Mouse (Mus musculus): ENCODE measurements around the gene Dusp5. TPM values are rescaled to one million over a fixed set of nuclear protein-coding genes. Genes with fewer than 3 reads are reported as not detected.

Dusp5 gene
- 4.2 and 5.1 TPM in 2 replicates for polyA plus RNA-seq (2014; fragmentation: Nextera tagmentation; extraction: Ambion mirVana)

DNA sequence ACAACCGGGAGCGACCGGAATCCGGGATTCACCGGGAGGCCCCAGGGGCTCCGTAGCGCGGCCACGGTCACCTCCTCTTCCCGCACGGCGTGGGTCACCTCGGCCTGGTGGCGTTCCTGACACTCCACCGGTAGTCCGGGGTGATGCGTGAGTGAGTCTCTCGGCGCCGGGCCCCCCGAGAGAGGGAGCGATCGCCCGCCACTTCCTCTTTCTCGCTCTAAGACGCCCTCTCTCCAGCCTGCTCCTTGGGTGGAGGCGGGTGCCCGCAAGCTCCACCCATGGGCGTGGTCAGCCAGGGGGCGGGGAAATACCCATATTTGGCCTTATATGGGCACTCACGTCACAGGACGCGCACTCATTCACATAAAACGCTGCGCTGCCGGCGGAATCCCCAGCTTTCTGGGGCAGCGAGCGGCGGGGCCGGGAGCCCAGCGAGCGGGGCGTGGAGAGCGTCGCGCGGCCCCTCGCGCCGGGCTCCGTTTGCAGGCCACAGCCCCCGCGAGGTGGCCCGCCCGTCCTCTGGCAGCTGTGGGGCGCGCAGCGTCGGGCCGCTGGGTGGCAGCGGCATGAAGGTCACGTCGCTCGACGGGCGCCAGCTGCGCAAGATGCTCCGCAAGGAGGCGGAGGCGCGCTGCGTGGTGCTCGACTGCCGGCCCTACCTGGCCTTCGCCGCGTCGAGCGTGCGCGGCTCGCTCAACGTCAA, at the start of gene Dusp5:
TSS of gene Dusp5 (plus strand) at position 358 of the 703 bp plus-strand sequence.
- DNase-seq (ENCODE audit: low spot score) (peak; percentile 98), ATAC-seq (replicated peaks; ENCODE audit: insufficient number of reproducible peaks, low FRiP score, low TSS enrichment, low read depth) (peak; percentile 90)
- Histone ChIP-seq H3K4me1 (ENCODE audit: control insufficient read depth, insufficient read depth, low read length) (no peaks in the 10 kb centered on the region; the same call in 1 of the 2 replicates), H3K36me3 (replicated peaks; ENCODE audit: control insufficient read depth, insufficient read depth, low read depth, low read length) (no peaks in the 10 kb centered on the region), H3K9ac (replicated peaks; ENCODE audit: low read length) (peak within 1 kb of the TSS; percentile 75), H3K27me3 (ENCODE audit: control insufficient read depth, insufficient read depth, low read length) (no peaks in the 10 kb centered on the region), H3K4me2 (ENCODE audit: low read depth, low read length) (peak within 1 kb of the TSS; percentile 97), H3K9me3 (replicated peaks; ENCODE audit: control insufficient read depth, low read length) (no peaks in the 10 kb centered on the region), H3K27ac (replicated peaks; ENCODE audit: low read depth, low read length) (no peak within 1 kb of the TSS), H3K4me3 (ENCODE audit: low read depth, low read length) (peak within 1 kb of the TSS; percentile 61)
- under 1% methylated on average over 81 of the region's 84 CpGs for WGBS

DNA sequence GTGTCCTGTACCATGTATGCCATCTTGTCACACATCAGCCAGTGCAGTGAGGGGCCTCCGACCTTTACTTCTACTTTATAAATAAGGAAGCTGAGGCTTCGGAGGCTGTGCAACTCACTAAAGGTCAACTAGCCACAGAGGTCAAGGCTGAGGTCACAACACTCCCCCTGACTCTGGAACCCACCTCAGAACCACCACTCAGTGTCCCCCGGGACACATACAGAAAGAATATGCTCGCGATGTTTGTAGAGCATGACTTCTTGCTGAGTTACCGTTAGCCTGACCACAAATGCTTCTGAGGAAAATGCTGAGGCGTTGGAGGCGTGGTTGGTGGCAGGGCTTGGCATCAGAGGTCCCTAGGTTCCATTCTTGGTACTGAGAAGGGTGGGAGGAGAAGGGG, 49.3 kb upstream of the Dusp5 start:
- Histone ChIP-seq H3K4me3 (ENCODE audit: low read depth, low read length) (no peak overlapping the region), H3K27me3 (ENCODE audit: control insufficient read depth, insufficient read depth, low read length) (no peaks in the 10 kb centered on the region), H3K36me3 (replicated peaks; ENCODE audit: control insufficient read depth, insufficient read depth, low read depth, low read length) (no peaks in the 10 kb centered on the region), H3K27ac (replicated peaks; ENCODE audit: low read depth, low read length) (no peak overlapping the region), H3K4me1 (ENCODE audit: control insufficient read depth, insufficient read depth, low read length) (no peaks in the 10 kb centered on the region), H3K4me2 (ENCODE audit: low read depth, low read length) (no peak overlapping the region), H3K9ac (replicated peaks; ENCODE audit: low read length) (no peak overlapping the region), H3K9me3 (replicated peaks; ENCODE audit: control insufficient read depth, low read length) (no peaks in the 10 kb centered on the region)
- 77% methylated on average over 8 of the region's 8 CpGs for WGBS
- DNase-seq (ENCODE audit: low spot score) (no peak), ATAC-seq (replicated peaks; ENCODE audit: insufficient number of reproducible peaks, low FRiP score, low TSS enrichment, low read depth) (no peak)

DNA sequence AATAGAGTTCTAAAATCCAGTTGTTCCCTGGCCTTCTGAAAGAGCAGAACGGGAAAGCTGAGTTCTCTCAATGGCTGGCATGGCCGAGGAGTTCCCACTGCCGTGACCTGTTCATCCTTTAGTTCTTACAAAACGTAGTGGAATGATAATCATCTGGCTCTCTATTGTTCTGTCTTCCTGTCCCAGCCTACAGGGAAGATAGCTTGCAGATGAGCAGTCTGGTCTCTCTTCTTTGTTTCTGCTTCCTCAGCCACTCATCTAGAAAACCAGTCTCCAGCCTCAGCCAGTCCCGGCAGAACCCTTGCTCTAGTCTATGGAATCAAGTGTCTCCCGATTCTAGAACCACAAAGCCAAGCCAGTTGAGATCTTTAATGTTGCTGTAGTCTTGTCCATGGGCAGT, 46.8 kb upstream of the Dusp5 start:
- no peak overlapping the region for H3K9ac ChIP-seq (replicated peaks; ENCODE audit: low read length)
- H3K4me1 ChIP-seq (ENCODE audit: control insufficient read depth, insufficient read depth, low read length) = no peaks in the 10 kb centered on the region
- H3K4me2 ChIP-seq (ENCODE audit: low read depth, low read length) = no peak overlapping the region
- H3K27ac ChIP-seq (replicated peaks; ENCODE audit: low read depth, low read length) = no peak overlapping the region
- WGBS = 69% methylated on average over 6 of the region's 6 CpGs
- DNase-seq (ENCODE audit: low spot score) (no peak), ATAC-seq (replicated peaks; ENCODE audit: insufficient number of reproducible peaks, low FRiP score, low TSS enrichment, low read depth) (no peak)
- no peaks in the 10 kb centered on the region for H3K27me3 ChIP-seq (ENCODE audit: control insufficient read depth, insufficient read depth, low read length)
- H3K36me3 ChIP-seq (replicated peaks; ENCODE audit: control insufficient read depth, insufficient read depth, low read depth, low read length) = no peaks in the 10 kb centered on the region
- H3K9me3 ChIP-seq (replicated peaks; ENCODE audit: control insufficient read depth, low read length) = no peaks in the 10 kb centered on the region
- no peak overlapping the region for H3K4me3 ChIP-seq (ENCODE audit: low read depth, low read length)

DNA sequence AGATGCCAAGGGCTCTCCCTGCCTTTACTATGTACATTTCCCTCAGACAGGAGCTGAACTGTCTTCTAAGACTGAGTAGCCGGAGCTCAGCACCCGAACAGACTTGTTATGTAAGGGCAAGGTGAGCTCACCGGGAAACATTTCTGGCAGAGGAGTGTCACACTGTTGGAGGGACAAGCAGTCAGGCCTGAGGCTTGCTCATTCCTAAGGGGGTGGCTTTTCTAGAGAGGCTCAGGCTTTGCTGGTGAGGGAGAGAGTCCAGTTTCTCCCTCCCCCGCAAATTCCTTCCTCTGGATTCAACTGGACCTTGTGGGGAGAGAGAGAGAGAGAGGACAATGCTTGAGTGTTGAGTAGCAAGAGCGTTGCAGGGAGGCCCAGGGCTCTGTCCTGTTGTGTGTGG, 46.4 kb upstream of the Dusp5 start:
- no peaks in the 10 kb centered on the region for H3K9me3 ChIP-seq (replicated peaks; ENCODE audit: control insufficient read depth, low read length)
- H3K4me1 ChIP-seq (ENCODE audit: control insufficient read depth, insufficient read depth, low read length) = no peaks in the 10 kb centered on the region
- H3K4me2 ChIP-seq (ENCODE audit: low read depth, low read length) = no peak overlapping the region
- no peaks in the 10 kb centered on the region for H3K36me3 ChIP-seq (replicated peaks; ENCODE audit: control insufficient read depth, insufficient read depth, low read depth, low read length)
- no peaks in the 10 kb centered on the region for H3K27me3 ChIP-seq (ENCODE audit: control insufficient read depth, insufficient read depth, low read length)
- H3K9ac ChIP-seq (replicated peaks; ENCODE audit: low read length) = no peak overlapping the region
- ATAC-seq (replicated peaks; ENCODE audit: insufficient number of reproducible peaks, low FRiP score, low TSS enrichment, low read depth) (no peak), DNase-seq (ENCODE audit: low spot score) (no peak)
- 80% methylated on average over 5 of the region's 5 CpGs for WGBS
- H3K27ac ChIP-seq (replicated peaks; ENCODE audit: low read depth, low read length) = no peak overlapping the region
- H3K4me3 ChIP-seq (ENCODE audit: low read depth, low read length) = no peak overlapping the region

DNA sequence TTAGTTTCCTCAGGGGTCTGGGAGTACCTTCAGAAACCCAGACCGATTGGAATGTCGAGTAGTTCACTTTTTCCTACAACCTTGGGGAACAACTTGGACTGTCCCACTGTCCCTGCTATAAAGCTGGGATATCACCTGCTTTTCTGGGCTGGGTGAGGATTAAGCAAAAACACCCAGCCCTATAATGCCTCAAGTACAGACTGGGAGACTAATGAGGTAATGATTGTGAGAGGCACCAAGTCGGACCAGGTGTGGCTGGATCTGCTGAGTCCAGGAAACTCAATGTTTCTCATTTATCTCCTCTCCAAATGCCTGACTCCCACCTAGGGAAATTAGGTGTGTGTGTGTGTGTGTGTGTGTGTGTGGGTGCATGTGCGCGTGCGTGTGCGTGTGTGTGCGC, 44.9 kb upstream of the Dusp5 start:
- whole genome bisulfite sequencing = 91% methylated on average over 8 of the region's 8 CpGs
- H3K4me1 ChIP-seq (ENCODE audit: control insufficient read depth, insufficient read depth, low read length) = no peaks in the 10 kb centered on the region
- H3K9me3 ChIP-seq (replicated peaks; ENCODE audit: control insufficient read depth, low read length) = no peaks in the 10 kb centered on the region
- H3K9ac ChIP-seq (replicated peaks; ENCODE audit: low read length) = no peak overlapping the region
- no peaks in the 10 kb centered on the region for H3K36me3 ChIP-seq (replicated peaks; ENCODE audit: control insufficient read depth, insufficient read depth, low read depth, low read length)
- no peak overlapping the region for H3K27ac ChIP-seq (replicated peaks; ENCODE audit: low read depth, low read length)
- no peak overlapping the region for H3K4me2 ChIP-seq (ENCODE audit: low read depth, low read length)
- DNase-seq (ENCODE audit: low spot score) = no peak
- H3K4me3 ChIP-seq (ENCODE audit: low read depth, low read length) = no peak overlapping the region
- ATAC-seq (replicated peaks; ENCODE audit: insufficient number of reproducible peaks, low FRiP score, low TSS enrichment, low read depth) = no peak
- H3K27me3 ChIP-seq (ENCODE audit: control insufficient read depth, insufficient read depth, low read length) = no peaks in the 10 kb centered on the region

DNA sequence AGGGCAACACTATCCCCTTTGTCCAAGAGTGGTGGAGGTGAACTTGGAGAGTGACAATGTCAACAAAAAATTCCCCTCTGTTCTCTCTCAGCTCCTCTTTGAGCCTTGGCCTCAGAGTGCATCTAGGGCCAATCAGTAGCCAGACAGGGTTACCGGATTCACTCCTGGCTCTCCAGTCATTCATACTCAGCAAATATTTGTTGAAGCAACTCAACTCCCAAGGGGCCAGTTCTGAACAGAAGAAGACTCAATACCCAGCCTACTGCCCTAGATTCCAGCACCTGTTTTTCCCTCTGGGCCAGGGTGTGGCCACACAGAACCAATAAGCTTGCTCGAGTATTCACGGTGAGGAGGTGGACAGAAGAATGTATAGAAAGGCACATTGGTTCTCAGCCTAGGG, 44.0 kb upstream of the Dusp5 start:
- no peak overlapping the region for H3K9ac ChIP-seq (replicated peaks; ENCODE audit: low read length)
- H3K27me3 ChIP-seq (ENCODE audit: control insufficient read depth, insufficient read depth, low read length) = no peaks in the 10 kb centered on the region
- H3K4me2 ChIP-seq (ENCODE audit: low read depth, low read length) = no peak overlapping the region
- no peaks in the 10 kb centered on the region for H3K36me3 ChIP-seq (replicated peaks; ENCODE audit: control insufficient read depth, insufficient read depth, low read depth, low read length)
- DNase-seq (ENCODE audit: low spot score) (no peak), ATAC-seq (replicated peaks; ENCODE audit: insufficient number of reproducible peaks, low FRiP score, low TSS enrichment, low read depth) (no peak)
- whole genome bisulfite sequencing = 82% methylated on average over 3 of the region's 3 CpGs
- H3K9me3 ChIP-seq (replicated peaks; ENCODE audit: control insufficient read depth, low read length) = no peaks in the 10 kb centered on the region
- no peaks in the 10 kb centered on the region for H3K4me1 ChIP-seq (ENCODE audit: control insufficient read depth, insufficient read depth, low read length)
- H3K4me3 ChIP-seq (ENCODE audit: low read depth, low read length) = no peak overlapping the region
- no peak overlapping the region for H3K27ac ChIP-seq (replicated peaks; ENCODE audit: low read depth, low read length)

DNA sequence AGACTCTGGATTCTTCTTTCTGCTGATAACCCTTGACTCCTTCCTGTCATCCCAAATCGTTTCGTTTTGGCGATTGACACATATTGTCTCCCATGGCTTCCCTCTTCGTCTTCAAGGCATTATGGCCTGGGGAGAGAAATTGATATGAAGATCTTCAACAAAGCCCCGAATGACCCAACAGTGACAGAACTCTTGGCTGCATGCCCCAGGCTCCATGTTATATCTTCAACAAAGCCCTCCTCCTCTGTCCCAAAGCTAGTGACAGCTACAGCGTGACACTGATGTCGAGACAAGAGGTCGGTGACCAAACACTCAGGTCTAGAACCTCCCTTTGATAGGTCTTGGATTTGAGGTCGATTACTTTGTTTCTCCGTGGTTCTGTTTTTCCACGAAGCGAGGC, 39.7 kb upstream of the Dusp5 start:
- Histone ChIP-seq H3K27ac (replicated peaks; ENCODE audit: low read depth, low read length) (no peak overlapping the region), H3K4me1 (ENCODE audit: control insufficient read depth, insufficient read depth, low read length) (no peaks in the 10 kb centered on the region), H3K4me3 (ENCODE audit: low read depth, low read length) (no peak overlapping the region), H3K4me2 (ENCODE audit: low read depth, low read length) (no peak overlapping the region), H3K36me3 (replicated peaks; ENCODE audit: control insufficient read depth, insufficient read depth, low read depth, low read length) (no peaks in the 10 kb centered on the region), H3K9ac (replicated peaks; ENCODE audit: low read length) (no peak overlapping the region), H3K27me3 (ENCODE audit: control insufficient read depth, insufficient read depth, low read length) (no peaks in the 10 kb centered on the region), H3K9me3 (replicated peaks; ENCODE audit: control insufficient read depth, low read length) (no peaks in the 10 kb centered on the region)
- WGBS = 88% methylated on average over 12 of the region's 12 CpGs
- DNase-seq (ENCODE audit: low spot score) (no peak), ATAC-seq (replicated peaks; ENCODE audit: insufficient number of reproducible peaks, low FRiP score, low TSS enrichment, low read depth) (no peak)

DNA sequence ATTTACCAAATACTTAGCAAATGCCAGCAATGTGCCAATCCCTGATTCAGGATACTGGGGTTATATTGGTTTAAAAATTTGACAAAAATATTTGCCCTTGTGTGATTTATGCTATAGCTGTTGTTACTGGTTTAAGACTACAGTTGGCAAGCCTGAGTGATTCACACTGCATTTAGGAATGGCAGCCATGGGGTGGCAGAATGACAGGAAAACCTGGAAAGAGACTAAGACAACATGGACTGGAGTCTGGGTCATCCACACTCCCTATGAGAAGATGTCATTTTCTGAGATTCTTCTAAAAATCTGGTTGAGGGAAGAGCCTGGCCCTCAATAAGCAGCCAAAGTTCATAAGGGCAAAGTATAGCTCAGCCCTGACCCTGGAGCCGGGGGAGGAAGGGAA, 39.0 kb upstream of the Dusp5 start:
- ATAC-seq (replicated peaks; ENCODE audit: insufficient number of reproducible peaks, low FRiP score, low TSS enrichment, low read depth) (no peak), DNase-seq (ENCODE audit: low spot score) (no peak)
- no peaks in the 10 kb centered on the region for H3K9me3 ChIP-seq (replicated peaks; ENCODE audit: control insufficient read depth, low read length)
- no peaks in the 10 kb centered on the region for H3K36me3 ChIP-seq (replicated peaks; ENCODE audit: control insufficient read depth, insufficient read depth, low read depth, low read length)
- H3K4me1 ChIP-seq (ENCODE audit: control insufficient read depth, insufficient read depth, low read length) = no peaks in the 10 kb centered on the region
- H3K4me3 ChIP-seq (ENCODE audit: low read depth, low read length) = no peak overlapping the region
- no peak overlapping the region for H3K9ac ChIP-seq (replicated peaks; ENCODE audit: low read length)
- H3K27ac ChIP-seq (replicated peaks; ENCODE audit: low read depth, low read length) = no peak overlapping the region
- no peaks in the 10 kb centered on the region for H3K27me3 ChIP-seq (ENCODE audit: control insufficient read depth, insufficient read depth, low read length)
- no peak overlapping the region for H3K4me2 ChIP-seq (ENCODE audit: low read depth, low read length)
- 64% methylated on average over 1 of the region's 1 CpGs for WGBS

Measured in embryonic facial prominence, embryonic 11.5 days (tissue).